7 mouse cellular contexts compared by ENCODE assay signal in genomic region chr13:56145523-56145922, GRCm38 (mm10). TPM values are rescaled to one million over a fixed set of nuclear protein-coding genes. Genes with fewer than 3 reads are reported as not detected.
DNase-seq lines count a peak whose midpoint lies in the region; ATAC-seq and TF ChIP-seq lines count a peak whose summit lies in the region.

No protein-coding gene starts in this region.

- DNase-seq in layer of hippocampus, adult 2 months (ENCODE audit: low spot score in 2 of 2): no peak
- DNase-seq in layer of hippocampus, adult 9-10 months (ENCODE audit: low spot score): no peak
- peak; percentile 37 for DNase-seq in MEL-GATA-1-ER (ENCODE audit: extremely low read depth, low read depth)
- peak; percentile 62 for DNase-seq in splenic B cell, adult 2 months (ENCODE audit: low read depth, low spot score)
- DNase-seq in c-Kit-positive CD71-positive TER-119-positive erythroid progenitor cells, embryonic 14.5 days (ENCODE audit: low spot score): no peak
- DNase-seq in gastrocnemius, adult 8-10 months (ENCODE audit: low spot score in 2 of 2): no peak

- H3K36me3 ChIP-seq in splenic B cell, adult 2 months (ENCODE audit: control insufficient read depth, insufficient read depth, low read length, poor library complexity, severe bottlenecking): no peaks in the 10 kb centered on the region

- no peaks in the 10 kb centered on the region for H3K27me3 ChIP-seq in splenic B cell, adult 2 months (ENCODE audit: control insufficient read depth, insufficient read depth, low read length, poor library complexity, severe bottlenecking)

- H3K27ac ChIP-seq in layer of hippocampus, adult 2 months: no peak overlapping the region

- TF ChIP-seq CTCF in layer of hippocampus, adult 2 months (conservative IDR thresholded peaks at IDR 0.05): peak; percentile 68

- ATAC-seq in granulocyte monocyte progenitor cell, adult 5-6 weeks (replicated peaks; ENCODE audit: poor library complexity, severe bottlenecking): peak; percentile 88

- H3K4me3 ChIP-seq in layer of hippocampus, adult 2 months: no peak overlapping the region

RNA-seq across cellular contexts. Expression of gene H2afy, which starts 9.4 kb away (rescaled TPM):
- 100 to 1,000 TPM; 118 to 122 TPM for total RNA-seq in layer of hippocampus, adult 2 months (2021)
- total RNA-seq in granulocyte monocyte progenitor cell, adult 5-6 weeks (2014; fragmentation: Nextera tagmentation): 930 and 1,115 TPM in 2 replicates
- total RNA-seq in granulocyte monocyte progenitor cell, adult 5-6 weeks (2017): 1,419 and 1,485 TPM in 2 replicates
- total RNA-seq in gastrocnemius, adult 8-10 months (2022): 10 to 100 TPM; 56.9 to 69.8 (median 60.2) TPM

RNA-seq across cellular contexts. Expression of gene Tifab, which starts 33.2 kb away (rescaled TPM):
- total RNA-seq in layer of hippocampus, adult 2 months (2021): 1 to 10 TPM; 1.7 to 1.8 TPM
- total RNA-seq in granulocyte monocyte progenitor cell, adult 5-6 weeks (2014; fragmentation: Nextera tagmentation): 148 and 174 TPM in 2 replicates
- total RNA-seq in granulocyte monocyte progenitor cell, adult 5-6 weeks (2017): 115 and 120 TPM in 2 replicates
- total RNA-seq in gastrocnemius, adult 8-10 months (2022): under 1 TPM in 2 of 4 experiments, not detected in 2; 0.15 to 0.22 TPM

Comparison
In these comparisons a context has a peak if more than half of its experiments do, and no peak if none do; other contexts are left out.
1. DNase-seq: peak in MEL-GATA-1-ER (single experiment) and splenic B cell, adult 2 months (single experiment); none in layer of hippocampus, adult 2 months (0 of 2), layer of hippocampus, adult 9-10 months (single experiment), c-Kit-positive CD71-positive TER-119-positive erythroid progenitor cells, embryonic 14.5 days (single experiment) and gastrocnemius, adult 8-10 months (0 of 2).
2. RNA of gene H2afy, which starts 9.4 kb away (total RNA-seq): 930 to 1,485 TPM in granulocyte monocyte progenitor cell, adult 5-6 weeks; 118 to 122 TPM in layer of hippocampus, adult 2 months and 56.9 to 69.8 TPM in gastrocnemius, adult 8-10 months; every median in the first group is over 4 times any median in the second.
3. RNA of gene Tifab, which starts 33.2 kb away (total RNA-seq): 115 to 174 TPM in granulocyte monocyte progenitor cell, adult 5-6 weeks; 1.7 to 1.8 TPM in layer of hippocampus, adult 2 months and 0.15 to 0.22 TPM in gastrocnemius, adult 8-10 months; every median in the first group is over 10 times any median in the second.